Mouse (Mus musculus) Patski (cell line): ENCODE data around the gene Mien1. TPM values are rescaled to one million over a fixed set of nuclear protein-coding genes. Genes with fewer than 3 reads are reported as not detected.

Experiments used
- ATAC-seq: fragments of 100-300 bp; one replicate; pipeline ENCODE4 v1.8.0; 2021
- CTCF ChIA-PET: fragments of 350-600 bp; sonication (Branson Sonifier 250); formaldehyde crosslinking; loops from one replicate; lab custom pipeline; 2022; ENCODE audit warnings: inconsistent platforms; lab: Charles Lee
- POLR2A ChIA-PET: fragments of 350-600 bp; sonication (Branson Sonifier 250); formaldehyde crosslinking; loops from one replicate; lab custom pipeline; 2022; ENCODE audit warnings: antibody characterized with exemption, inconsistent platforms; lab: Charles Lee
- DNase-seq: peaks from one replicate; pipeline ENCODE4 v3.0.0-alpha.2; 2011; ENCODE audit warnings: low read depth, low spot score
- H3K27me3 ChIP-seq: fragments of 371-371 bp; one replicate; pipeline ENCODE4 v1.5.1; 2021
- CTCF ChIP-seq: fragments of 100-300 bp; IDR thresholded peaks from one replicate; pipeline ENCODE4 v1.5.1; 2021
- in situ Hi-C: fragments of 300-500 bp; cut with MboI; formaldehyde crosslinking; loops from 3 replicates; pipeline ENCODE4 v1.11.1; 2018; ENCODE audit warnings: low pct_unique_long_range_greater_than_20kb, mixed read lengths
- polyA plus RNA-seq: library from polyadenylated mRNA; unstranded; gene quantifications from one replicate; pipeline ENCODE4 v1.2.3, GENCODE M21; 2021

Mien1 gene
- polyA plus RNA-seq, 1 experiment from 2014 or later, result 100 TPM

DNA sequence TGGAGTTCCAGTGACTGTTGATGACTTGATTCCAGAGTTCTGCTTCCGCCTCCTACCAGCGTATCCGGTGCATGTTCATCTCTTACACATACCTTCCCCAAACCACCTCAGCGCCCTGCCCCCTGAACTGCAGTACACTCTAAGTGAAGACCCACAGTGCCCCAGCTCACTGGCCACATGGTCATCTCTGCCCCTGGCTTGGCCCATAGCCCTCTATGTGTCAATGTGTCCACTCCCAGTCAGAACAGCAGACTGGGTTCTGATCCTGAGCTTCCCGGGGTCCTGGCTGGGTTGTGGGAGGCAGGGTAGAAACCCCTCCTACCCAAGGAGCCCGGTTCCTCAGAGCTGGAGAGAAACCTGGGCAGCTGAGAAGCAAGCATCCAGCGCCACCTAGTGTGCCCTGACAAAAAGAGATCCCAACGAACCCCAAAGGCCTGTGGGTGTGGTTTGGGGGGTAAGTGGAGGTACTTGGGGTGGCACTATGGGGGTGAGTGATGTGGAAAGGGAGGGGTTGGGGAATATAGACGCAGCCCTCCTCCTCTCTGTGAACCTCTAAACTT is 49.5 kb downstream of the Mien1 start:
- no peaks in the 10 kb centered on the region for H3K27me3 ChIP-seq
- DNase-seq, result no peak
- in situ Hi-C loops, result no loop called here
- no peak for TF ChIP-seq CTCF
- ChIA-PET CTCF (interaction anchor here (0.7 to 4.1 kb wide), 8 partner anchors 9 to 69 kb away, joined by 3 to 31 read pairs (median 8); partner anchors contain the start of genes Pgap3 and Ppp1r1b), POLR2A (no interaction called here)
- ATAC-seq, result no peak

DNA sequence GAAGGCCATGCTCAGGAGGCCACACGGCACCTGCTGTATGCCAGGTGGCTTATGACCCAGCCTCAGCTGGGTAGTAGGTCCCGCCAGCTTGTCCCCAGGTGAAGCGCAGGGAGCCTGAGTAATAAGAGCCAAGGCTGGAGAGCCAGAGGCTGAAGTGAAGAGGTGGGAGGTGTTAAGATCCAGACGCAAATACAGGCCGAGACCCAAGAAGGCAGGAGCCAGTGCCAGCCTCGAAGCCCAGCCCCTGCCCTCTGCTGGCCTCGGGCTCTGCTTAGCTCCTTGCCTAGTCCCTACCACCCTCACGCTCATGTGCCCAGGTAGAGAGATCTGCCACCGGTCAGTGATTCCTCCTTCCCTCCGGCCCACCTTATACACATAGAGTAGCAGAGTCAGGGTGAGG is 50.5 kb downstream of the Mien1 start:
- CTCF ChIA-PET, result interaction anchor here (1.4 to 4.1 kb wide), 4 partner anchors 28 to 70 kb away, joined by 3 to 31 read pairs (median 8); no protein-coding TSS in a partner anchor
- DNase-seq (no peak), ATAC-seq (no peak)
- POLR2A ChIA-PET, result interaction anchor here (0.6 to 2.1 kb wide), 3 partner anchors 25 to 207 kb away, joined by 3 to 7 read pairs (median 3); no protein-coding TSS in a partner anchor
- no peak for TF ChIP-seq CTCF
- in situ Hi-C loops, result no loop called here
- no peaks in the 10 kb centered on the region for H3K27me3 ChIP-seq

Other genes with a start within 250 kb of the Mien1 start
- 23.9 TPM for gene Med1, start 245.7 kb downstream of the Mien1 start, polyA plus RNA-seq
- 24.8 TPM for gene Cdk12, start 235.9 kb downstream of the Mien1 start, polyA plus RNA-seq
- gene Neurod2, start 109.3 kb downstream of the Mien1 start, polyA plus RNA-seq, result not detected
- 19.2 TPM for gene Ppp1r1b, start 90.6 kb downstream of the Mien1 start, polyA plus RNA-seq
- gene Stard3, start 80.6 kb downstream of the Mien1 start, polyA plus RNA-seq, result 46.3 TPM
- gene Tcap, start 55.2 kb downstream of the Mien1 start, polyA plus RNA-seq, result not detected
- gene Pnmt, start 52.5 kb downstream of the Mien1 start, polyA plus RNA-seq, result not detected
- 9.9 TPM for gene Pgap3, start 38.5 kb downstream of the Mien1 start, polyA plus RNA-seq
- 33.4 TPM for gene Erbb2, start 26.5 kb downstream of the Mien1 start, polyA plus RNA-seq
- gene Grb7, start 7.4 kb upstream of the Mien1 start, polyA plus RNA-seq, result 1.7 TPM
- not detected for gene Ikzf3, start 107.0 kb upstream of the Mien1 start, polyA plus RNA-seq
- gene Zpbp2, start 112.1 kb upstream of the Mien1 start, polyA plus RNA-seq, result 0.98 TPM
- 94.8 TPM for gene Ormdl3, start 148.4 kb upstream of the Mien1 start, polyA plus RNA-seq
- gene Lrrc3c, start 159.3 kb upstream of the Mien1 start, polyA plus RNA-seq, result not detected
- gene Gm12355, start 186.7 kb upstream of the Mien1 start, polyA plus RNA-seq, result 16.4 TPM
- not detected for gene Gsdma3, start 187.4 kb upstream of the Mien1 start, polyA plus RNA-seq
- not detected for gene Gsdma2, start 207.8 kb upstream of the Mien1 start, polyA plus RNA-seq
- gene Gsdma, start 225.4 kb upstream of the Mien1 start, polyA plus RNA-seq, result 0.06 TPM
- gene Psmd3, start 243.6 kb upstream of the Mien1 start, polyA plus RNA-seq, result 161 TPM